Mouse (Mus musculus): Measurements from ENCODE around the gene Plekhf1. TPM values are rescaled to one million over a fixed set of nuclear protein-coding genes. Genes with fewer than 3 reads are reported as not detected.
A peak's percentile ranks its signal among the peaks of the same experiment; 100 is the strongest.

Plekhf1 gene
- 10 to 100 TPM; 13.9 to 16.0 TPM for total RNA-seq (2021)
- long read RNA-seq, experiment 1, full-length matches to known transcripts, result 70 of 86 reads
- long read RNA-seq, experiment 1, partial matches to known transcripts, result 10 of 86 reads
- long read RNA-seq, experiment 1, other reads (novel, unspliced or antisense), result 6 of 86 reads
- long read RNA-seq, experiment 2, full-length matches to known transcripts, result 20 of 23 reads
- long read RNA-seq, experiment 2, partial matches to known transcripts, result 0 of 23 reads
- long read RNA-seq, experiment 2, other reads (novel, unspliced or antisense), result 3 of 23 reads

GRCm38 (mm10) chr7:38227900-38228298 lies at the start of gene Plekhf1:
TSS of gene Plekhf1 (minus strand) at chr7:38228016.
- intact Hi-C loops (cut with DNase I), result loop anchor here (2.0 kb wide), 1 partner anchor 43 kb away; the partner anchor contains the start of gene Pop4
- peak; percentile 95 to 96 for DNase-seq

DNA sequence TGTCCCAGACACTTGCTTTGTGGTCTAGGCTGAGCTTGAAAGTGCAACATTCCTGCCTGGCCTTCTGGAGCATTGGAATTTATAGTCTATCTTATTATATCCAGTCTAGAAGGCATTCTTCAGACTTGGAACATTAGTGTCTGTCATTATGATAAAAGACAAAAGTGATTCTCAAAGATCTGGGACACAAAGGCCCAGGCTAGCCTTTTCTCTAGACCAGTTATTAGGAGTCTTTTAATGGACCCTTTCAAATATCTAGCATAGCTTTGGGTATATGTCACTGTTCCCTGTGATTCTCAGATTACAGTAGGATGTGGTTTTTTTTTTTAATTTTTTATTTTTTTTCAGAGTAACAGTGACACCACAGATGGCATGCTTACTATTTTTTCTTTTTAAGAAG lies 44.7 kb upstream of the Plekhf1 start:
- no peak for DNase-seq
- intact Hi-C loops (cut with DNase I), result no loop called here

DNA sequence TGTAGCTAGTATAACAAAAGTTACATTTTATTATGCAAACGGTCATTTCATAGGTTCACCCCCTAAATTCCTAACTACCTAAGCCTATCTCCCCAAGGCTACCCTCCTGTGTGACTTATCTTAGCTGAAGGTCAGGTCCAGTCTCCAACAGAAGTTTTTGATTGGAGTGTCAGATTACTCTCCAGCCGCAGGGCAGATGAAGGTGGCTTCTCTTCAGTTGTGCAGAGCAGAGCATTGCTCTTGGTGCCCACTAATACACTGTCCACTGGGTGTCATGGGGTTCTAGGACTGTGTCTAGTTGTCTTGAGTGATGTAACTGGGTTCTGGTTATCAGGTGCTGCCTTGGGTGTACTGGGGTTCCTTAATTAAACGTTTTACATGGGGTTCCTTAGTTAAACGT lies 44.0 kb upstream of the Plekhf1 start:
- intact Hi-C loops (cut with DNase I), result loop anchor here (2.0 kb wide), 1 partner anchor 45 kb away; no protein-coding TSS in a partner anchor
- DNase-seq, result no peak

DNA sequence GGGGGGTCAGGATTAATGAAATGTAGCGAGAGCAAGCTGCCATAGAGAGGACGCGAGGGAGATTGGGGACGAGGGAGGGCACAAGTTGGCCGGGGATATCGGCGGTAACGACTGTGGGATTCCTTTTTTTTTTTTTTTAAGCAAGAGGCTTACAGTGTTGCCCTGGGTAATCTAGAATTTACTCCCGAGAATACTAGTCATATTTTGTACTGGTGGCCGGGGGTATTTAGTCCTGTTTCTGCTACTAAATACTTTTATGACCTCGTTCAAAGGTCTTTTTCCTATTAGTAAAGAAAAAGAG lies 43.6 kb upstream of the Plekhf1 start:
- DNase-seq, result no peak
- intact Hi-C loops (cut with DNase I), result loop anchor here (2.0 kb wide), 1 partner anchor 45 kb away; no protein-coding TSS in a partner anchor

GRCm38 (mm10) chr7:38270703-38271510 lies 43.1 kb upstream of the Plekhf1 start, which contains the start of gene Pop4:
TSS of gene Pop4 (minus strand) at chr7:38271423.
- peak; percentile 89 to 95 for DNase-seq

DNA sequence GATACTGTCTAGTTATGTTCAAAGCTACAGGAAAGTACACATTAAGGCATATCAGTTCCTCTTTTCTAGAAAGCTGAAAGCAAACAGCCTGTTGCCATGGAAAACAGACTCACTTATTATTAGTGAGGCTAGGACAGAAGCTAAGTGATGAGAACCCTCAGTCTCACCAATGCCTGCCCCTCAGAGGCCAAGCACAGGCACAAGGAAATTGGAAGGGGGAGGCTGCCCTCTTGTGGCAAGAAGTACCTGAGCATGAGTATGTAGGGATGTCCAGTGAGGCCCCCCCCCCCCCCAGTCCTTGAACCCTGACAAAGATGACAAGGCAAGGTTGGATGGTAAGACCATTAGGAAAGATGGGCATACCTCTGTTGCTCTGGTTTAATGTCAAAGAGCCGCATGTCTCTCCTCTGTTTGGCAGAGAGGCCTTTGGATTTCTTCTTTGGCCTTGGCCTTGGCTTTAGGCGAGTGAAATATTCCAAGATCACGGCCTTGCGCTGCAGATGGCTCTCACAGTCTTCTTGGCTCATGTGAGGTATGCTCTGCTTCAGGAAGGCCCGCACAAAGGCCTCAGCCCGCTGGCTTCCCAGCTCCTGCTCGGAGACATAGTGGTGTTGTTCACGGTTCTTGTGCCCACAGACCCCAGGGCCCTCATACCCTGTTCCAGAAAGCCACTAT lies 39.3 kb upstream of the Plekhf1 start:
- intact Hi-C loops (cut with DNase I), result loop anchor here (2.0 to 5.0 kb wide), 3 partner anchors 66 to 205 kb away; partner anchors contain the start of gene 1600014C10Rik

More at GRCm38 (mm10) chr7:38270703-38271510, 43.1 kb upstream of the Plekhf1 start, which contains the start of gene Pop4:
- intact Hi-C loops (cut with DNase I), result loop anchor here (2.0 kb wide), 1 partner anchor 44 kb away; no protein-coding TSS in a partner anchor

DNA sequence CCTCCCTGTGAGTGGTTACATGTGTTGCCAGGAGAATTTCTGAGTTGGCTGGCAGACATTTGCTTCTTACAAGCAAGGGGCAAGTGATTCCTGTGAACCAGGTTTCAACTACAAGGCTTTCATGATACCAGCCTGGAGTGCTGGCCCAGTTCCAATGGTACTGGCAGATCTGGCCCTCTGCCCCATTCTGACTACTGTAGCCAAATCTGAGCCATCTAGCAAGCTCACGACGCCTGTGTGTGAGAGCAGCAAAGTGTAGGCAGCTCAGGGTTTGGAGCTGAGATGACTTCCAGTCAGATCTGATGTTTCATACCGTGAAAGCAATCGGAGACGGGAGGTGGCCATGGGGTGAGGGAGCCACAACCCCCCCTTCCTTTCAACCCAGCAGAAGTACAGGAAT lies 34.6 kb upstream of the Plekhf1 start:
- peak in 1 of 2 experiments; percentile 27 for DNase-seq
- intact Hi-C loops (cut with DNase I), result no loop called here

More for the DNA sequence above, 39.3 kb upstream of the Plekhf1 start:
- DNase-seq, result peak; percentile 47 to 63

- no peak for DNase-seq
- intact Hi-C loops (cut with DNase I), result no loop called here
These were observed 31.8 kb upstream of the Plekhf1 start for GRCm38 (mm10) chr7:38259631-38260030.

DNA sequence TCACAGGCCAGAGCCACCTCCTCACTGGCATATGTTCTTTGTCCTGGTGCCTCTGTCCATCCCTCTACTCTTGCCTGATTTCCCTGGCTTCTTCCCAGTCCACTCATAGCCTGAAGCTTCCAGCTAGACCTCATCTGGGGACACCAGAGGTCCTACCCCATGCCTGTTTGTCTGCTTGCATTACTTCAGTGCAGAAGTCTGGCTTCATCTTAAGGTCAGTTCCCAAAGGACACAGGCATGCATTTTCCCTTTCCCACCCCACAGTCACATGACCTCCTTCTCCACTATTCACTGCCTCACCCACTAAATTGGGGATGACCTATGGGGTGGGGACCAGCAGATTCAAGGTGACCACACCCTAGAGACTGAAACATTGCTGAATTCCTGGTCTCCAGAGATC lies 25.6 kb upstream of the Plekhf1 start:
- intact Hi-C loops (cut with DNase I), result no loop called here
- no peak for DNase-seq

- intact Hi-C loops (cut with DNase I), result no loop called here
- peak; percentile 37 to 50 for DNase-seq
These were observed 23.8 kb upstream of the Plekhf1 start for GRCm38 (mm10) chr7:38251494-38252216.

- intact Hi-C loops (cut with DNase I), result no loop called here
- no peak for DNase-seq
These were observed 14.6 kb upstream of the Plekhf1 start for GRCm38 (mm10) chr7:38242417-38242816.

- intact Hi-C loops (cut with DNase I), result no loop called here
- no peak for DNase-seq
These were observed 9.3 kb upstream of the Plekhf1 start for GRCm38 (mm10) chr7:38237140-38237539.

DNA sequence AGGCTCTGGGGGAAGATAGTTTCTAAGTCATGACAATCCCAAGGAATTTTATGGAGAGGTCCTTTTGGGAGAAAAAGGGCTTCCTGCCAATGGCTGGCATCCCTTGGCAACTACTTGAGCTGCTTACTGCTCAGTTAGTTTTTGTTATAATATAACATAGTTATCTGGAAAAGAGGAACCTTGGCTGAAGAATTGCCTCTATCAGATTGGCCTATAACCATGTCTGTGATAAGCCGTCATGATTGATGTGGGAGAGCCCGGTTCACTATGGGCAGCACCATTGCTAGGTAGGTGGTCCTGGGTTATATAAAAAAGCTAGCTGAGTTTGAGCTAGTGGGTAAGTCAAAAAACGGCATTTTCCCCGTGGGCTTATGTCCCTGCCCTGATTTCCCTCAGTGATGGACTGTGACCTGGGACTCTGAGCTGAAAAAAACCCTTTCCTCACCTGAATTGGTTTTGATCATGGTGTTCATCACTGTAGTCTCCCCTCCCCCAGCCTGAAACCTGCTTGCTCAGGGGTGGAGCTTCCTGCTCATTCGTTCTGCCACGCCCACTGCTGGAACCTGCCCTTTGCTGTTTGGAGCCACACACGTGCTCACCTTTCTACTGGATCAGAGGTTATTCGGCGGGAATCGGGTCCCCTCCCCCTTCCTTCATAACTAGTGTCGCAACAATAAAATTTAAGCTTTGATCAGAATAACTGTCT lies 8.7 kb upstream of the Plekhf1 start:
- intact Hi-C loops (cut with DNase I), result no loop called here

GRCm38 (mm10) chr7:38230285-38230684 lies 2.5 kb upstream of the Plekhf1 start:
- intact Hi-C loops (cut with DNase I), result no loop called here
- DNase-seq, result peak in 1 of 2 experiments; percentile 59

More for the DNA sequence above, 8.7 kb upstream of the Plekhf1 start:
- DNase-seq, result no peak

DNA sequence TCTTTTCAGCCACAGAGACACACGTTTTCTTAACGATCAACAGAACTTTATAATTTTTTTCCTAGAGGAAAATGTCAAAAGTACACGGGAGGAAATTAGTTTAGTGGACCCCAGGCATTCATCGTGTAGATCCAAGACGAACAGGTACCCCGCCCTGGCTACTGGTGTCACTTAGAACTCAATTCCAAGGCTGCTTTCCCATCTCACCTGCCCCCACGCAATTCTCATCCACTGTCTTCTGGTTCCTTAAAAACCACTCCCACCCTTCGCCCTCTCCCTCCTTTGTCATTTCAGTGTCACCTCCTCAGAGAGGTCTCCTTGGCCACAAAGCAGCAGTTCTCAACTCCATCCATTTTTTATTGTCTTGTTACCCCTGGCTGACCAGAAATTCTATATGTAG lies 513 bp upstream of the Plekhf1 start:
- DNase-seq, result no peak
- intact Hi-C loops (cut with DNase I), result no loop called here

DNA sequence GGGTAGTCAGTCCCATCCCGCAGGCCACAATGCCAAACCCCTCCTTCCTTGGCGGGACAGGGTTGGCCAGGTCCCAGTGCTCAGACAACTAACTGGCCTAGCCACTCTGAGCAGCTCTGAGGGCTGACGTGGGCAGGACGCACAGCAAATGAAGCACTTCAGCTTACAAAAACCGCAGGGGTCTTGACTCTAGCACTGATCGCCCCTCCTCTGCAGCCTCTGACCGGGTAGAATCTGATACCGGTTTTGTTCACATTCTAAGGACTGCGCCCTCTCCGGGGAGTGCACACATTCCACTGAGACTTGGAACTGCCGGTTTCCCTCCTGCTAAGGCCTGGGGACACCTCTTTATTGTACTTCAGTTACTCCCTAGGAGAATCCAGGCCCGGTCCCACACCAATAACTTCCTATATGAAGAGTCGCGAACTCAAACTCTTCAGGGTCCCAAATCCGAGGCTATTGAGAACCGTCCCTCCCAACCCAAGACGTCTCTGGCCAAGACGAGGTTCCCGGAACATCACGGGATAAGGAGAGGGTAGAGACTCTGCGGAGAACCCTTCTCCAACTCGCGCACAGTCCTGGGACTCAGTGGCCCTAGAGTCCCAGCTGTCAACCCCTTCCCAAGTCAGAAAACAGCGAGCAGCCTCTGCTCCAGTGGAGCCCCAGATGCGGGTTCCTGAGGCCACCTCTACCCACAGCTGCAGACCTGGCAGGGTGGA lies 476 bp downstream of the Plekhf1 start:
- intact Hi-C loops (cut with DNase I), result loop anchor here (2.0 kb wide), 1 partner anchor 43 kb away; the partner anchor contains the start of gene Pop4
- DNase-seq, result peak; percentile 89 to 94

- DNase-seq, result no peak
- intact Hi-C loops (cut with DNase I), result loop anchor here (2.0 kb wide), 1 partner anchor 45 kb away; the partner anchor contains the start of gene Pop4
These were observed 1.6 kb downstream of the Plekhf1 start for GRCm38 (mm10) chr7:38226226-38226625.

- intact Hi-C loops (cut with DNase I), result no loop called here
- peak; percentile 43 to 62 for DNase-seq
These were observed 3.0 kb downstream of the Plekhf1 start for GRCm38 (mm10) chr7:38224577-38225369.
